Mouse (Mus musculus) myocyte (in vitro differentiated cells): ENCODE measurements around the gene Has3.

ENCODE experiments used
- CEBPB ChIP-seq: IDR thresholded peaks from 2 replicates; pipeline ENCODE4 v1.6.1; 2011; ENCODE audit warnings: mild to moderate bottlenecking, moderate library complexity; ENCODE audit not compliant: poor library complexity, insufficient read depth, severe bottlenecking
- E2F4 ChIP-seq: IDR thresholded peaks from one replicate; pipeline ENCODE4 v1.6.1; 2011; ENCODE audit warnings: mild to moderate bottlenecking, control low read depth, moderate library complexity; ENCODE audit not compliant: insufficient read depth
- MAX ChIP-seq: IDR thresholded peaks from one replicate; pipeline ENCODE4 v1.6.1; 2011; ENCODE audit warnings: low read depth, mild to moderate bottlenecking, control low read depth
- MYOD1 ChIP-seq, 3 experiments: IDR thresholded peaks; one replicate each; pipeline ENCODE4 v1.6.1; 2011; ENCODE audit warnings: control low read depth in 2 of 3, low read depth in 2 of 3, mild to moderate bottlenecking in 2 of 3, moderate library complexity in 1 of 3; ENCODE audit not compliant: insufficient read length in 2 of 3, control insufficient read depth in 1 of 3
- MYOG ChIP-seq, 3 experiments: IDR thresholded peaks; one replicate each; pipeline ENCODE4 v1.6.1; 2011; ENCODE audit warnings: control low read depth in 2 of 3, low read depth in 2 of 3, mild to moderate bottlenecking in 2 of 3; ENCODE audit not compliant: insufficient read length in 2 of 3, control insufficient read depth in 1 of 3, insufficient read depth in 1 of 3
- POLR2A ChIP-seq: IDR thresholded peaks from one replicate; pipeline ENCODE4 v1.6.1; 2011; ENCODE audit warnings: low read depth, mild to moderate bottlenecking, control low read depth, moderate library complexity; ENCODE audit not compliant: insufficient read length
- POLR2AphosphoS2 ChIP-seq: IDR thresholded peaks from one replicate; pipeline ENCODE4 v1.6.1; 2011; ENCODE audit warnings: low read depth, control low read depth; ENCODE audit not compliant: insufficient read length
- TCF3 ChIP-seq: IDR thresholded peaks from one replicate; pipeline ENCODE4 v1.6.1; 2011; ENCODE audit warnings: low read depth, control low read depth; ENCODE audit not compliant: insufficient read length
- USF1 ChIP-seq: IDR thresholded peaks from one replicate; pipeline ENCODE4 v1.6.1; 2011; ENCODE audit warnings: low read depth, mild to moderate bottlenecking, control low read depth, moderate library complexity

GRCm38 (mm10) chr8:106854534-106855241 is 15.4 kb upstream of the Has3 start:
- TF ChIP-seq MYOG (IDR thresholded peaks at IDR 0.05; ENCODE audit: control insufficient read depth in 1 of 3, insufficient read depth in 1 of 3, insufficient read length in 2 of 3, low read depth in 2 of 3) (no peak), POLR2A (no peak), USF1 (no peak), TCF3 (no peak), POLR2AphosphoS2 (no peak), MAX (no peak), MYOD1 (IDR thresholded peaks at IDR 0.05; ENCODE audit: control insufficient read depth in 1 of 3, insufficient read length in 2 of 3, low read depth in 2 of 3) (no peak), CEBPB (no peak), E2F4 (no peak)
